Mouse (Mus musculus): ENCODE data around the gene Slc10a6. TPM values are rescaled to one million over a fixed set of nuclear protein-coding genes. Genes with fewer than 3 reads are reported as not detected.
A peak's percentile ranks its signal among the peaks of the same experiment; 100 is the strongest.

Gene Slc10a6
- polyA plus RNA-seq, 1 experiment from 2014 or later: 0.19 TPM

DNA sequence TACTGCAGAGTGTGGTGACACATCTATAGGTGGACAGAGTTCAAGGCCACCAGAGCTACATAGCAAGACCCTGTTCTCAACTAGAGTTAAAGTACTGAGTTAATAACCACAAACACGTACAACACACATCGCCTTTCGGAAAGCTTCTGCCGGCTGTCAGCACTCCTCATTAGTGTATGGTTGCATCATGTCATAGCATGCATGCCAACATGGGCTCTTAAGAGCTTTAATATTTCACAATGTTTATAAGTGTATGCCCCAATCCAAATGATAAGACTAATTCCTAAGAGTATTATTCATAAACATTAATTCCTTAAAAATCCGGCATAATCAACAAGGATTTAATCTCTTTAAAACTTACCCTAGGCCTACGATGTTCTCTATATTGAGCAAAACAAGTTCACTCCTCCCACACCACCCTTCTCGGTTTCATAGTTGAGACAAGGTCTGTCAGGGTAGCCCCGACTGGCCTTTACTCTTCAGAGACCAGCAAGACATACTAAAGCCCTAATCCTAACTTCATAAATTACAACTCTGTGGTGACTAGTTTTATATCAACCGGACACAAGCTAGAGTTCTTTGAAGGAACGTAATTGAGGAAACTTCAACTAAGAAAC is 18.2 kb downstream of the Slc10a6 start:
- no peak overlapping the region for H3K4me3 ChIP-seq (ENCODE audit: low read depth, low read length)
- H3K27me3 ChIP-seq (ENCODE audit: control insufficient read depth, insufficient read depth, low read length): no peaks in the 10 kb centered on the region; the same call in 1 of the 2 replicates
- H3K36me3 ChIP-seq (ENCODE audit: control insufficient read depth, insufficient read depth, low read length): no peaks in the 10 kb centered on the region
- 86% methylated on average over 10 of the region's 10 CpGs for WGBS (ENCODE audit: insufficient replicate concordance)
- H3K4me2 ChIP-seq: no peak overlapping the region
- ATAC-seq (replicated peaks; ENCODE audit: insufficient number of reproducible peaks, low FRiP score, low TSS enrichment): no peak
- H3K27ac ChIP-seq (ENCODE audit: low read depth, low read length): no peak overlapping the region
- no peaks in the 10 kb centered on the region for H3K4me1 ChIP-seq (ENCODE audit: control insufficient read depth, insufficient read depth, low read length)
- no peak overlapping the region for H3K9ac ChIP-seq (ENCODE audit: low read depth, low read length)
- H3K9me3 ChIP-seq (replicated peaks; ENCODE audit: control insufficient read depth, low read length): no peaks in the 10 kb centered on the region

DNA sequence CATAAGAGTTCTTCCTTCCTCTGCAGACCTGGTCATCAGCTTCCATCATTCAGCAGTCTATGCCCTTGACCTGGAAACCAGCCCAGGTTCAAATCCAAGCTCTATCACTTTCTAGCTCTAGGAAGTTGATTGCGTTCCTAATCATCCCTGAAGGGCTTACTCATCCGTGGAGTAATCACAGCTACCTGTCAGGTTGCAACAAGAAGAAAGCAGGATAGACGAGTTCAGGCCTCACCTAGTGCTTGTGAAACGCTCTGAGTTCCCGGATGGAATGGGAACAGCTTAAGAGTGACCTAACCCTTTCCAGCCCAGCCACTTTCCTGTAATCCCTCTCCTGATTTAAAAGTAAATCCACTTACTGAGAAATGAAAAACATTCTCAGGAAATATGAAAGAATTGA is 19.1 kb downstream of the Slc10a6 start:
- Histone ChIP-seq H3K27ac (ENCODE audit: low read depth, low read length) (no peak overlapping the region), H3K9me3 (replicated peaks; ENCODE audit: control insufficient read depth, low read length) (no peaks in the 10 kb centered on the region), H3K4me3 (ENCODE audit: low read depth, low read length) (no peak overlapping the region), H3K4me1 (ENCODE audit: control insufficient read depth, insufficient read depth, low read length) (no peaks in the 10 kb centered on the region), H3K4me2 (no peak overlapping the region), H3K9ac (ENCODE audit: low read depth, low read length) (no peak overlapping the region), H3K36me3 (ENCODE audit: control insufficient read depth, insufficient read depth, low read length) (no peaks in the 10 kb centered on the region), H3K27me3 (ENCODE audit: control insufficient read depth, insufficient read depth, low read length) (no peaks in the 10 kb centered on the region; the same call in 1 of the 2 replicates)
- ATAC-seq (replicated peaks; ENCODE audit: insufficient number of reproducible peaks, low FRiP score, low TSS enrichment): no peak
- WGBS (ENCODE audit: insufficient replicate concordance): 57% methylated on average over 5 of the region's 5 CpGs

DNA sequence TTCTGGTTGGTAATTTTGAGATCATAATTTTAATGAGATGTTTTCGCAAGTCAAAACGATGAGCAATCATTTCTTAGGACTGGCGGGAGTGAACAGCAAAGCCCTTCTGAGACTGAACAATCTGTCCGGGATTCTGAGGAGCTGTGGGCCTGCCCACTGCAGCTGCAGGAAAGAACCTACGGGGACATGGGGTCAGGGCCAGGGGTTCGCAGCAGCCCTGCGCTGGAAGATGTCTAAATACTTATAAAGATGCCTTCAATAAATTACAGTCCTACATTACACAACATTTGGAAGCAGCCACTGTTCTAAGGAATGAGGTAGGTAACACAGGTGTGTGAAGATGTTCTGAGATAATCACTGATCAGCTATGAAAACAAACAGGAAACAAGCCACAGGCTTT is 23.5 kb downstream of the Slc10a6 start:
- Histone ChIP-seq H3K27me3 (ENCODE audit: control insufficient read depth, insufficient read depth, low read length) (no peaks in the 10 kb centered on the region; the same call in 1 of the 2 replicates), H3K9me3 (replicated peaks; ENCODE audit: control insufficient read depth, low read length) (no peaks in the 10 kb centered on the region), H3K9ac (ENCODE audit: low read depth, low read length) (no peak overlapping the region), H3K27ac (ENCODE audit: low read depth, low read length) (no peak overlapping the region), H3K4me2 (no peak overlapping the region), H3K36me3 (ENCODE audit: control insufficient read depth, insufficient read depth, low read length) (no peaks in the 10 kb centered on the region), H3K4me1 (ENCODE audit: control insufficient read depth, insufficient read depth, low read length) (no peaks in the 10 kb centered on the region), H3K4me3 (ENCODE audit: low read depth, low read length) (no peak overlapping the region)
- WGBS (ENCODE audit: insufficient replicate concordance): 83% methylated on average over 7 of the region's 7 CpGs
- ATAC-seq (replicated peaks; ENCODE audit: insufficient number of reproducible peaks, low FRiP score, low TSS enrichment): no peak

DNA sequence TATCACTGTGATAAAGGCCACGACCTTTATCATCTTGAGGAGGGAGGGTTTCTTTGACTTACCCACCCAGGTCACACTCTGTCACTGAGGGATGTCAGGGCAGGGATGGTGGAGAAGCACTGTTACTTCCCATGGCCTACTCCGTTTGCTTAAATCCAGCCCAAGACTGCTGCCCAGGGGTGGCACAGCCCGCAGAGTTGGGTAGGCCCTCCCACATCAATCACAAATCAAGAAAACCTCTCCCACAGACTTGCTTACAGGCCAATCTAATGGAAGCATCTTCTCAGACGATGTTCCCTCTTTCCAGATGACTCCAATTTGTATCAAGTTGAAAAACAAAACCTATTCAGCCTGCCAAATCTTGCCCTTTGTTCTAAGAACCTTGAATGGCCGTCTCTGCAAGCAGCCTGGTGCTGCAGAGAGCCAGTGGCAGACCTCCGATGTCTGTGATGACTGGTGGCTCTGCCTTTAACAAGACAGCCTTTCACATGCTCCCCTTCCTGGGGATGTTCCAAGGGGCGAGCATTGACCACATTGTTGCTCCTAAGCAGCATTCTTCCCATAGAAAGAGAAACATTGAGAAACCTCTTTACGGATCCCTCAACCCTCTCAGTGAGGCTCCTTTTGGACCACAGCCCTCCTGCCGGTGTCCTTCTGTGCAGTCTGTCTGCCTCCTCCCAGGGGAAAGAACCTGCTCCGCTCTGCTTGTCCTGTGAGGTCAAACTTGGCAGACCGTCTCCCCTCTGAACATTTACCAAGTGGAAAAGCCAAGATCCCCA is 25.9 kb downstream of the Slc10a6 start:
- no peak overlapping the region for H3K4me2 ChIP-seq
- H3K27me3 ChIP-seq (ENCODE audit: control insufficient read depth, insufficient read depth, low read length): no peaks in the 10 kb centered on the region; the same call in 1 of the 2 replicates
- no peaks in the 10 kb centered on the region; the same call in 1 of the 2 replicates for H3K4me1 ChIP-seq (ENCODE audit: control insufficient read depth, insufficient read depth, low read length)
- no peaks in the 10 kb centered on the region for H3K9me3 ChIP-seq (replicated peaks; ENCODE audit: control insufficient read depth, low read length)
- H3K4me3 ChIP-seq (ENCODE audit: low read depth, low read length): no peak overlapping the region
- 76% methylated on average over 11 of the region's 11 CpGs for WGBS (ENCODE audit: insufficient replicate concordance)
- no peak overlapping the region for H3K27ac ChIP-seq (ENCODE audit: low read depth, low read length)
- H3K9ac ChIP-seq (ENCODE audit: low read depth, low read length): no peak overlapping the region
- no peak for ATAC-seq (replicated peaks; ENCODE audit: insufficient number of reproducible peaks, low FRiP score, low TSS enrichment)
- H3K36me3 ChIP-seq (ENCODE audit: control insufficient read depth, insufficient read depth, low read length): no peaks in the 10 kb centered on the region

DNA sequence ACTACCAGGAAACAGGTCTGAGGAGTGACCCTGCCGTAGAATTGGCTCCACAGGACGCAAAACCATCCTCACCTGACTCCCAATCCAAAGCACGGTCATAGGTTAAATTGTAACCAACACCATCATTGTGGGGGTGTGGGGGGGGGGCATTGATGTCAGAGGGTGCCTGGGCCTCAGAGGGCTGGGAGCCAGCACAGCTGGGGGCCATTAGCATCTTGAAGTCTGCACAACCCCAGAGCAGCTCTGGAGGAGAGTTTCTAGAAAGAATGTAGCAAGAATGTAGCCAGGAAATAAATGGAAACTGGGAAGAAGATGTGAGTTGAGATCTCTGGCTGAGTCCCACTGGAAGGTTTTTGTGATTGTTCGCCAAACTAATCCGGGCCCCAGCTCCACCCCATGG is 30.3 kb downstream of the Slc10a6 start:
- 78% methylated on average over 5 of the region's 5 CpGs for WGBS (ENCODE audit: insufficient replicate concordance)
- no peak overlapping the region for H3K27ac ChIP-seq (ENCODE audit: low read depth, low read length)
- no peak overlapping the region for H3K9ac ChIP-seq (ENCODE audit: low read depth, low read length)
- no peak overlapping the region for H3K4me2 ChIP-seq
- H3K4me3 ChIP-seq (ENCODE audit: low read depth, low read length): no peak overlapping the region
- no peak for ATAC-seq (replicated peaks; ENCODE audit: insufficient number of reproducible peaks, low FRiP score, low TSS enrichment)
- no peaks in the 10 kb centered on the region for H3K36me3 ChIP-seq (ENCODE audit: control insufficient read depth, insufficient read depth, low read length)
- no peaks in the 10 kb centered on the region for H3K9me3 ChIP-seq (replicated peaks; ENCODE audit: control insufficient read depth, low read length)
- H3K27me3 ChIP-seq (ENCODE audit: control insufficient read depth, insufficient read depth, low read length): no peaks in the 10 kb centered on the region
- peaks cover 19% of the 10 kb centered on the region for H3K4me1 ChIP-seq (ENCODE audit: control insufficient read depth, insufficient read depth, low read length)

DNA sequence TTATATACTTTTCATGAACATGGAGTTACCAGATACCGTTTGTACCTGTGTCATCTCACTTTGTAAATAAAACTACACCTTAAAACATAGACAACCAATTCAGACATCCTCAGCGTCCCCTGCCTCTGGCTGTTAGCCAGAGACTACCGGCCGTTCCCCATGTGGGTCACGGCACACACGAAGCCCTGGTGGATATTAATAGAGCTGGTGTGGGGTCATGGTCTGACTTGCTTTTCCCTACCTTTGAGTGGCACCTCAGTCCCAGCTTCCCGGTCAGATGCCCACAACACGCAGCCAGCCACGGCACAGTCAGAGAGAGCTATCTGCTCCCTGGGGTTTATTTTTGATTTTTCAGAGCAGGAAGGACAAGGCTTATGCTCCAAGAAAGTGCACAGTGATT is 30.9 kb downstream of the Slc10a6 start:
- WGBS (ENCODE audit: insufficient replicate concordance): 73% methylated on average over 9 of the region's 9 CpGs
- Histone ChIP-seq H3K27ac (ENCODE audit: low read depth, low read length) (no peak overlapping the region), H3K27me3 (ENCODE audit: control insufficient read depth, insufficient read depth, low read length) (no peaks in the 10 kb centered on the region), H3K9ac (ENCODE audit: low read depth, low read length) (no peak overlapping the region), H3K36me3 (ENCODE audit: control insufficient read depth, insufficient read depth, low read length) (no peaks in the 10 kb centered on the region), H3K4me1 (ENCODE audit: control insufficient read depth, insufficient read depth, low read length) (peaks cover 19% of the 10 kb centered on the region), H3K9me3 (replicated peaks; ENCODE audit: control insufficient read depth, low read length) (no peaks in the 10 kb centered on the region), H3K4me3 (ENCODE audit: low read depth, low read length) (no peak overlapping the region), H3K4me2 (no peak overlapping the region)
- no peak for ATAC-seq (replicated peaks; ENCODE audit: insufficient number of reproducible peaks, low FRiP score, low TSS enrichment)

DNA sequence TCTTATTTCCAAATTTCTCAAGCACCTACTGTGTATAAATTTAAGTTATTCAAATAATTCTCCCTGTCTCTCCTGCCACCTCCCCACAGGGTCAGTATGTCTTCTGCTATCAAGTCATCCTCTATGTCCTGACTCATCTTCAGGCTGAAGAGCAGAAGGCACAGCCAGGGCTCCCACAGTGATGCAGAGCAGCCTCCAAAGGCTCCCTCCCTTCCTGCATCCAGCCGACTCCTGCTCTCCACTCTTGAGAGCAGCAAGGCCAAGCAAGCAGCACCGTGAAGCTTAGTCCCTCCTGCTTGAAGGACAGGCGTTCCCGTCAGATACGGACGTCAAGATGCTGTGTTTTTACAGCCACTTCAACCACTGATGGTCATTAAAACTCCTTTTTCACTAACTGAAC is 31.6 kb downstream of the Slc10a6 start:
- peaks cover 19% of the 10 kb centered on the region for H3K4me1 ChIP-seq (ENCODE audit: control insufficient read depth, insufficient read depth, low read length)
- H3K9ac ChIP-seq (ENCODE audit: low read depth, low read length): no peak overlapping the region
- no peaks in the 10 kb centered on the region for H3K9me3 ChIP-seq (replicated peaks; ENCODE audit: control insufficient read depth, low read length)
- no peak for ATAC-seq (replicated peaks; ENCODE audit: insufficient number of reproducible peaks, low FRiP score, low TSS enrichment)
- H3K4me2 ChIP-seq: no peak overlapping the region
- H3K27ac ChIP-seq (ENCODE audit: low read depth, low read length): no peak overlapping the region
- no peaks in the 10 kb centered on the region for H3K27me3 ChIP-seq (ENCODE audit: control insufficient read depth, insufficient read depth, low read length)
- WGBS (ENCODE audit: insufficient replicate concordance): 64% methylated on average over 6 of the region's 6 CpGs
- H3K36me3 ChIP-seq (ENCODE audit: control insufficient read depth, insufficient read depth, low read length): no peaks in the 10 kb centered on the region
- H3K4me3 ChIP-seq (ENCODE audit: low read depth, low read length): no peak overlapping the region

DNA sequence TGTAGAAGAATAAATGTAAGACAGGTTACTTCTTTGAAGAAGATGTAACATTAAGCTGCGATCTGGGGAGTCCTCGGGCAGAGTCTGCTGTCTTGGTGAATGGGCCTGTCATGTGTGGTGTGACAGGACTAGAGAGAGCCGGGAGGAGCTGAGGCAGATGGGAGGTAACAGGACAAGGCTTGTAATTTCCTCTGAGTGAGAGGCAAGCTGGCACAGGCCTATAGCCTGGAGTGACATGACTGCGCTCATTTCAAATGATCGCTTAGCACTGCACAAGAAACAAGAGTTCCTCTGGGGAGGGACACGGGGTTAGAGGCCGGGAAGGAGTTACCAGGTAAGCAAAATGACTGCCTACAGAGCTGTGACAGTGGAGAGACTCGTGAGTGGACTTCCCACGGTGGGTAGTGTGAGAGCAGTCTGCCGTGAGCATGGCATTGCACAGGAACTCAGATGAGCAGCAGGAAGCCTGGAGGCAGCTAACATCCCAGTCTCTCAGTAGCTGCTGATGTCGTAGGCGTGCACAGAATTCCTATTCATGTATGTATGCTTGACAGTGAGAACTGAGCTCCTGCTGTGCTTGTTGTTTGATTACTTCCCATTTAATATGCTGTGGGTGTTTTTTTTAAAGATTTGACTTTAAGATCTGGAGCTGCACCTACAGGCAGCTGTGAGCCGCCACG is 32.6 kb downstream of the Slc10a6 start:
- Histone ChIP-seq H3K36me3 (ENCODE audit: control insufficient read depth, insufficient read depth, low read length) (no peaks in the 10 kb centered on the region), H3K4me2 (no peak overlapping the region), H3K27me3 (ENCODE audit: control insufficient read depth, insufficient read depth, low read length) (no peaks in the 10 kb centered on the region), H3K4me3 (ENCODE audit: low read depth, low read length) (no peak overlapping the region), H3K9ac (ENCODE audit: low read depth, low read length) (no peak overlapping the region), H3K27ac (ENCODE audit: low read depth, low read length) (peak overlapping the region; percentile 68), H3K4me1 (ENCODE audit: control insufficient read depth, insufficient read depth, low read length) (peaks cover 19% of the 10 kb centered on the region), H3K9me3 (replicated peaks; ENCODE audit: control insufficient read depth, low read length) (no peaks in the 10 kb centered on the region)
- no peak for ATAC-seq (replicated peaks; ENCODE audit: insufficient number of reproducible peaks, low FRiP score, low TSS enrichment)
- WGBS (ENCODE audit: insufficient replicate concordance): 75% methylated on average over 14 of the region's 14 CpGs
